Mouse (Mus musculus) heart, embryonic 13.5 days (tissue): Measurements from ENCODE around the gene Kif28. TPM values are rescaled to one million over a fixed set of nuclear protein-coding genes. Genes with fewer than 3 reads are reported as not detected.

Experiments
- ATAC-seq: fragments of 200-750 bp; cut with Nextera tagmentation; 2 replicates; pipeline ENCODE4 v1.8.0; 2017; ENCODE audit warnings: moderate TSS enrichment; ENCODE audit not compliant: insufficient number of reproducible peaks, low FRiP score, low TSS enrichment; ENCODE audit errors: extremely low read depth
- H3K27ac ChIP-seq: fragments of 300-500 bp; sonication (generic); replicated peaks from 2 replicates; pipeline ENCODE4 v1.5.1; 2015; ENCODE audit warnings: moderate library complexity, mild to moderate bottlenecking, inconsistent platforms
- H3K27me3 ChIP-seq: fragments of 300-500 bp; sonication (generic); replicated peaks from 2 replicates; pipeline ENCODE4 v1.6.1; 2015; ENCODE audit warnings: mild to moderate bottlenecking, inconsistent platforms
- H3K36me3 ChIP-seq: fragments of 300-500 bp; sonication (generic); 2 replicates; pipeline ENCODE4 v1.6.1; 2015; ENCODE audit warnings: mild to moderate bottlenecking, inconsistent platforms
- H3K4me1 ChIP-seq: fragments of 300-500 bp; sonication (generic); 2 replicates; pipeline ENCODE4 v1.6.1; 2015; ENCODE audit warnings: inconsistent platforms
- H3K4me2 ChIP-seq: fragments of 300-500 bp; sonication (generic); 2 replicates; pipeline ENCODE4 v1.6.1; 2015; ENCODE audit warnings: inconsistent platforms, mild to moderate bottlenecking, moderate library complexity
- H3K4me3 ChIP-seq: fragments of 300-500 bp; sonication (generic); 2 replicates; pipeline ENCODE4 v1.5.1; 2015; ENCODE audit warnings: moderate library complexity, mild to moderate bottlenecking, inconsistent platforms
- H3K9ac ChIP-seq: fragments of 300-500 bp; sonication (generic); 2 replicates; pipeline ENCODE4 v1.6.1; 2015; ENCODE audit warnings: inconsistent platforms, mild to moderate bottlenecking, moderate library complexity
- H3K9me3 ChIP-seq: fragments of 300-500 bp; sonication (generic); 2 replicates; pipeline ENCODE4 v1.6.1; 2016; ENCODE audit warnings: inconsistent platforms
- WGBS: fragments of 180-500 bp; shearing (Covaris S2); methylation state at CpG from one replicate; pipeline ENCODE4 v1.1.7; 2015; ENCODE audit warnings: mixed read lengths; 5-methylcytosine and 5-hydroxymethylcytosine counted together
- polyA plus RNA-seq: library from polyadenylated mRNA; unstranded; fragments of >200 nt; fragmentation: Nextera tagmentation; extraction: Ambion mirVana; gene quantifications from 2 replicates; pipeline ENCODE4 v1.2.1, GENCODE M21; 2015

Gene Kif28
- polyA plus RNA-seq: 0.06 TPM in 1 of 2 replicates, not detected in the other

GRCm38 (mm10) chr1:179745171-179745570, at the start of gene Kif28:
Gene Kif28 (minus strand): TSS chr1:179745271.
- no peak for ATAC-seq
- Histone ChIP-seq H3K9me3 (no peaks in the 10 kb centered on the region), H3K27me3 (no peaks in the 10 kb centered on the region), H3K4me2 (no peak within 1 kb of the TSS), H3K4me1 (no peaks in the 10 kb centered on the region), H3K9ac (no peak within 1 kb of the TSS), H3K27ac (no peak within 1 kb of the TSS), H3K4me3 (no peak within 1 kb of the TSS), H3K36me3 (peaks cover 66% of the 10 kb centered on the region)
- WGBS: 89% methylated on average over 9 of the region's 9 CpGs

GRCm38 (mm10) chr1:179787281-179787680, 42.2 kb upstream of the Kif28 start:
- Histone ChIP-seq H3K9me3 (no peaks in the 10 kb centered on the region), H3K9ac (no peak overlapping the region), H3K4me3 (no peak overlapping the region), H3K4me2 (no peak overlapping the region), H3K27ac (no peak overlapping the region), H3K4me1 (no peaks in the 10 kb centered on the region), H3K27me3 (no peaks in the 10 kb centered on the region), H3K36me3 (peaks cover 91% of the 10 kb centered on the region)
- ATAC-seq: no peak
- WGBS: 78% methylated on average over 4 of the region's 4 CpGs

- Histone ChIP-seq H3K9ac (no peak overlapping the region), H3K4me1 (no peaks in the 10 kb centered on the region), H3K27me3 (no peaks in the 10 kb centered on the region), H3K36me3 (peaks cover 89% of the 10 kb centered on the region), H3K27ac (no peak overlapping the region), H3K4me3 (no peak overlapping the region), H3K9me3 (no peaks in the 10 kb centered on the region), H3K4me2 (no peak overlapping the region)
- WGBS: 88% methylated on average over 5 of the region's 5 CpGs
- no peak for ATAC-seq
These were observed 40.4 kb upstream of the Kif28 start for GRCm38 (mm10) chr1:179785502-179785901.

- H3K9me3 ChIP-seq: no peaks in the 10 kb centered on the region
- no peak overlapping the region for H3K9ac ChIP-seq
- H3K36me3 ChIP-seq: peaks cover 89% of the 10 kb centered on the region
- no peaks in the 10 kb centered on the region for H3K4me1 ChIP-seq
- H3K4me3 ChIP-seq: no peak overlapping the region
- ATAC-seq: no peak
- no peak overlapping the region for H3K27ac ChIP-seq
- 87% methylated on average over 4 of the region's 4 CpGs for WGBS
- no peaks in the 10 kb centered on the region for H3K27me3 ChIP-seq
- no peak overlapping the region for H3K4me2 ChIP-seq
These were observed 39.0 kb upstream of the Kif28 start for GRCm38 (mm10) chr1:179784098-179784497.

- peaks cover 94% of the 10 kb centered on the region for H3K36me3 ChIP-seq
These were observed 31.8 kb upstream of the Kif28 start for GRCm38 (mm10) chr1:179776831-179777230.

GRCm38 (mm10) chr1:179760553-179760952, 15.5 kb upstream of the Kif28 start:
- peaks cover 91% of the 10 kb centered on the region for H3K36me3 ChIP-seq

More at GRCm38 (mm10) chr1:179776831-179777230, 31.8 kb upstream of the Kif28 start:
- Histone ChIP-seq H3K9me3 (no peaks in the 10 kb centered on the region), H3K27ac (no peak overlapping the region), H3K27me3 (no peaks in the 10 kb centered on the region), H3K4me2 (no peak overlapping the region), H3K4me1 (no peaks in the 10 kb centered on the region), H3K4me3 (no peak overlapping the region), H3K9ac (no peak overlapping the region)
- WGBS: 89% methylated on average over 8 of the region's 8 CpGs
- ATAC-seq: no peak

GRCm38 (mm10) chr1:179760086-179760485, 15.0 kb upstream of the Kif28 start:
- H3K4me1 ChIP-seq: no peaks in the 10 kb centered on the region
- no peak overlapping the region for H3K4me3 ChIP-seq
- H3K36me3 ChIP-seq: peaks cover 91% of the 10 kb centered on the region
- no peaks in the 10 kb centered on the region for H3K9me3 ChIP-seq
- no peaks in the 10 kb centered on the region for H3K27me3 ChIP-seq
- 90% methylated on average over 5 of the region's 5 CpGs for whole genome bisulfite sequencing
- no peak overlapping the region for H3K27ac ChIP-seq
- H3K4me2 ChIP-seq: no peak overlapping the region
- ATAC-seq: no peak
- no peak overlapping the region for H3K9ac ChIP-seq

More at GRCm38 (mm10) chr1:179760553-179760952, 15.5 kb upstream of the Kif28 start:
- H3K4me3 ChIP-seq: no peak overlapping the region
- ATAC-seq: no peak
- no peak overlapping the region for H3K9ac ChIP-seq
- H3K4me1 ChIP-seq: no peaks in the 10 kb centered on the region
- H3K9me3 ChIP-seq: no peaks in the 10 kb centered on the region
- no peak overlapping the region for H3K27ac ChIP-seq
- H3K4me2 ChIP-seq: no peak overlapping the region
- 89% methylated on average over 4 of the region's 4 CpGs for WGBS
- no peaks in the 10 kb centered on the region for H3K27me3 ChIP-seq

- H3K27me3 ChIP-seq: no peaks in the 10 kb centered on the region
- no peak overlapping the region for H3K4me3 ChIP-seq
- no peaks in the 10 kb centered on the region for H3K4me1 ChIP-seq
- H3K9me3 ChIP-seq: no peaks in the 10 kb centered on the region
- no peak overlapping the region for H3K4me2 ChIP-seq
- no peak overlapping the region for H3K27ac ChIP-seq
- H3K36me3 ChIP-seq: peaks cover 86% of the 10 kb centered on the region
- no peak overlapping the region for H3K9ac ChIP-seq
- no peak for ATAC-seq
These were observed 11.4 kb upstream of the Kif28 start for GRCm38 (mm10) chr1:179756477-179756876.

GRCm38 (mm10) chr1:179753006-179753405, 7.9 kb upstream of the Kif28 start:
- Histone ChIP-seq H3K27ac (no peak overlapping the region), H3K27me3 (no peaks in the 10 kb centered on the region), H3K4me1 (no peaks in the 10 kb centered on the region), H3K4me2 (no peak overlapping the region), H3K9me3 (no peaks in the 10 kb centered on the region), H3K4me3 (no peak overlapping the region), H3K9ac (no peak overlapping the region), H3K36me3 (peaks cover 86% of the 10 kb centered on the region)
- WGBS: 89% methylated on average over 8 of the region's 8 CpGs
- ATAC-seq: no peak

- Histone ChIP-seq H3K27ac (no peak overlapping the region), H3K9ac (no peak overlapping the region), H3K4me1 (no peaks in the 10 kb centered on the region), H3K9me3 (no peaks in the 10 kb centered on the region), H3K4me2 (no peak overlapping the region), H3K36me3 (peaks cover 87% of the 10 kb centered on the region), H3K4me3 (no peak overlapping the region), H3K27me3 (no peaks in the 10 kb centered on the region)
- 95% methylated on average over 11 of the region's 11 CpGs for WGBS
- no peak for ATAC-seq
These were observed 7.2 kb upstream of the Kif28 start for GRCm38 (mm10) chr1:179752276-179752675.

- no peak overlapping the region for H3K9ac ChIP-seq
- no peak overlapping the region for H3K27ac ChIP-seq
- no peak overlapping the region for H3K4me2 ChIP-seq
- no peaks in the 10 kb centered on the region for H3K27me3 ChIP-seq
- no peaks in the 10 kb centered on the region for H3K4me1 ChIP-seq
- H3K4me3 ChIP-seq: no peak overlapping the region
- WGBS: 69% methylated on average over 4 of the region's 4 CpGs
- H3K9me3 ChIP-seq: no peaks in the 10 kb centered on the region
- ATAC-seq: no peak
- H3K36me3 ChIP-seq: peaks cover 53% of the 10 kb centered on the region
These were observed 1.4 kb downstream of the Kif28 start for GRCm38 (mm10) chr1:179743593-179744193.

GRCm38 (mm10) chr1:179736483-179736882, 8.6 kb downstream of the Kif28 start:
- Histone ChIP-seq H3K4me1 (no peaks in the 10 kb centered on the region), H3K27ac (no peak overlapping the region), H3K4me2 (no peak overlapping the region), H3K36me3 (no peaks in the 10 kb centered on the region), H3K9ac (no peak overlapping the region), H3K4me3 (no peak overlapping the region), H3K27me3 (no peaks in the 10 kb centered on the region), H3K9me3 (no peaks in the 10 kb centered on the region)
- no peak for ATAC-seq
- 81% methylated on average over 3 of the region's 3 CpGs for WGBS
